ENCODE assay signal across 10 mouse cellular contexts in genomic region chr12:111479917-111480316, GRCm38 (mm10). TPM values are rescaled to one million over a fixed set of nuclear protein-coding genes. Genes with fewer than 3 reads are reported as not detected.
DNase-seq lines count a peak whose midpoint lies in the region; ATAC-seq and TF ChIP-seq lines count a peak whose summit lies in the region.
"Had no signal": no experiment of that assay in that cellular context is flagged by ENCODE, and none has a peak within 500 bp of the region (broad histone marks: within the 10 kb centered on the region; RNA-seq: fewer than 3 reads in every experiment).

No protein-coding gene starts in this region.

- TF ChIP-seq CTCF in testis, adult 2 months (IDR thresholded peaks at IDR 0.05; ENCODE audit: control insufficient read depth, insufficient read depth, insufficient replicate concordance, low read depth, low read length), result peak; percentile 38; the same call in 1 of the 2 replicates

- H3K27me3 ChIP-seq in hindbrain, embryonic 14.5 days (ENCODE audit: control insufficient read depth, insufficient read depth, low read length), result peaks cover 21% of the 10 kb centered on the region
- peaks cover 15% of the 10 kb centered on the region for H3K27me3 ChIP-seq in hindbrain, embryonic 16.5 days (replicated peaks; ENCODE audit: control insufficient read depth, insufficient read depth, low read length)
- no peaks in the 10 kb centered on the region for H3K27me3 ChIP-seq in testis, adult 2 months (ENCODE audit: control insufficient read depth, insufficient read depth, low read length)

- H3K36me3 ChIP-seq in hindbrain, embryonic 14.5 days (replicated peaks; ENCODE audit: control insufficient read depth, insufficient read depth), result no peaks in the 10 kb centered on the region
- no peaks in the 10 kb centered on the region for H3K36me3 ChIP-seq in hindbrain, embryonic 16.5 days (ENCODE audit: control insufficient read depth, insufficient read depth, low read length)
- no peaks in the 10 kb centered on the region for H3K36me3 ChIP-seq in testis, adult 2 months (ENCODE audit: control insufficient read depth, insufficient read depth, low read length)
- H3K36me3 ChIP-seq: embryonic facial prominence, embryonic 13.5 days; neural tube, embryonic 13.5 days had no signal

- no peak for TF ChIP-seq POLR2A in testis, adult 2 months (IDR thresholded peaks at IDR 0.05; ENCODE audit: control insufficient read depth, low read depth, low read length)

- WGBS in hindbrain, embryonic 14.5 days, result 66% methylated on average over 2 of the region's 2 CpGs
- WGBS in hindbrain, embryonic 16.5 days, result 74% methylated on average over 2 of the region's 2 CpGs

- intact Hi-C loops in left cerebral cortex, postnatal 25 days (cut with DNase I), result no loop called here

- H3K4me3 ChIP-seq in hindbrain, embryonic 14.5 days (replicated peaks; ENCODE audit: low read length), result no peak overlapping the region
- no peak overlapping the region for H3K4me3 ChIP-seq in hindbrain, embryonic 16.5 days (ENCODE audit: low read length)
- no peak overlapping the region for H3K4me3 ChIP-seq in testis, adult 2 months (ENCODE audit: control insufficient read depth, low read depth, low read length)
- H3K4me3 ChIP-seq: embryonic facial prominence, embryonic 13.5 days; neural tube, embryonic 13.5 days had no signal

- peak; percentile 43 for DNase-seq in hindbrain, embryonic 14.5 days (ENCODE audit: low spot score)
- no peak for DNase-seq in testis, postnatal 14 days (ENCODE audit: low spot score)
- peak; percentile 69 for DNase-seq in retina, embryonic 14.5 days (ENCODE audit: low spot score)
- no peak for DNase-seq in layer of hippocampus, adult 8-10 months (ENCODE audit: low spot score in 2 of 2)
- no peak for DNase-seq in left cerebral cortex, postnatal 25 days (ENCODE audit: low spot score in 2 of 2)

- no peak for ATAC-seq in hindbrain, embryonic 14.5 days (ENCODE audit: low FRiP score)
- ATAC-seq in hindbrain, embryonic 16.5 days, result no peak
- ATAC-seq in common myeloid progenitor, adult 5-6 weeks (replicated peaks; ENCODE audit: low read depth, poor library complexity, severe bottlenecking), result peak; percentile 72

- no peak overlapping the region for H3K4me2 ChIP-seq in hindbrain, embryonic 14.5 days (replicated peaks)
- H3K4me2 ChIP-seq in hindbrain, embryonic 16.5 days (ENCODE audit: low read length), result no peak overlapping the region
- H3K4me2 ChIP-seq: embryonic facial prominence, embryonic 13.5 days; neural tube, embryonic 13.5 days had no signal

- 0 out of 2 replicates have a peak, but pooled peaks cover 8% of the 10 kb centered on the region for H3K9me3 ChIP-seq in hindbrain, embryonic 14.5 days (ENCODE audit: control insufficient read depth, low read length)
- no peaks in the 10 kb centered on the region for H3K9me3 ChIP-seq in hindbrain, embryonic 16.5 days (ENCODE audit: control insufficient read depth, low read length)
- H3K9me3 ChIP-seq: embryonic facial prominence, embryonic 13.5 days; neural tube, embryonic 13.5 days had no signal

- H3K9ac ChIP-seq in hindbrain, embryonic 14.5 days, result no peak overlapping the region
- no peak overlapping the region for H3K9ac ChIP-seq in hindbrain, embryonic 16.5 days (ENCODE audit: low read depth, low read length)
- H3K9ac ChIP-seq: embryonic facial prominence, embryonic 13.5 days; neural tube, embryonic 13.5 days had no signal

- no peak overlapping the region for H3K27ac ChIP-seq in hindbrain, embryonic 14.5 days
- no peak overlapping the region for H3K27ac ChIP-seq in hindbrain, embryonic 16.5 days (ENCODE audit: low read depth, low read length)
- no peak overlapping the region for H3K27ac ChIP-seq in testis, adult 2 months (ENCODE audit: control insufficient read depth, insufficient read depth, low read depth, low read length)
- H3K27ac ChIP-seq: neural tube, embryonic 13.5 days had no signal

- peaks cover under 1% of the 10 kb centered on the region for H3K4me1 ChIP-seq in hindbrain, embryonic 14.5 days (replicated peaks; ENCODE audit: control insufficient read depth, insufficient read depth, low read length)
- peaks cover under 1% of the 10 kb centered on the region; the same call in 1 of the 2 replicates for H3K4me1 ChIP-seq in hindbrain, embryonic 16.5 days (ENCODE audit: control insufficient read depth, insufficient read depth, low read depth, low read length)
- H3K4me1 ChIP-seq in testis, adult 2 months (ENCODE audit: control insufficient read depth, insufficient read depth, low read length), result peaks cover under 1% of the 10 kb centered on the region

RNA-seq across cellular contexts. Expression of gene Gm266, which starts 5.7 kb away (rescaled TPM):
- polyA plus RNA-seq in hindbrain, embryonic 14.5 days (2014; fragmentation: Nextera tagmentation; extraction: Ambion mirVana), result 2.6 and 3.8 TPM in 2 replicates
- 2.6 and 5.0 TPM in 2 replicates for polyA plus RNA-seq in hindbrain, embryonic 16.5 days (2015; fragmentation: Nextera tagmentation; extraction: Ambion mirVana)
- 1.7 and 1.8 TPM in 2 replicates for polyA plus RNA-seq in testis, adult 2 months (2012; rRNA removed)
- not detected in 2 replicates for total RNA-seq in common myeloid progenitor, adult 5-6 weeks (2017)
- 1 to 10 TPM; 3.6 to 6.6 (median 4.6) TPM for total RNA-seq in layer of hippocampus, adult 8-10 months (2022)
- total RNA-seq in left cerebral cortex, postnatal 25 days (2021), result 1 to 10 TPM; 3.2 to 4.5 TPM

RNA-seq across cellular contexts. Expression of gene Tnfaip2, which starts 37.6 kb away (rescaled TPM):
- 0.42 and 0.79 TPM in 2 replicates for polyA plus RNA-seq in hindbrain, embryonic 14.5 days (2014; fragmentation: Nextera tagmentation; extraction: Ambion mirVana)
- 0.79 and 1.2 TPM in 2 replicates for polyA plus RNA-seq in hindbrain, embryonic 16.5 days (2015; fragmentation: Nextera tagmentation; extraction: Ambion mirVana)
- 77.2 and 89.7 TPM in 2 replicates for polyA plus RNA-seq in testis, adult 2 months (2012; rRNA removed)
- 60.2 and 79.0 TPM in 2 replicates for total RNA-seq in common myeloid progenitor, adult 5-6 weeks (2017)
- total RNA-seq in layer of hippocampus, adult 8-10 months (2022), result 1 to 10 TPM in 3 of 4 experiments, under 1 TPM in 1; 0.85 to 1.8 (median 1.4) TPM
- total RNA-seq in left cerebral cortex, postnatal 25 days (2021), result under 1 TPM; 0.53 to 0.66 TPM

RNA-seq across cellular contexts. Expression of gene Eif5, which starts 57.9 kb away (rescaled TPM):
- 504 and 543 TPM in 2 replicates for polyA plus RNA-seq in hindbrain, embryonic 14.5 days (2014; fragmentation: Nextera tagmentation; extraction: Ambion mirVana)
- 482 and 486 TPM in 2 replicates for polyA plus RNA-seq in hindbrain, embryonic 16.5 days (2015; fragmentation: Nextera tagmentation; extraction: Ambion mirVana)
- polyA plus RNA-seq in testis, adult 2 months (2012; rRNA removed), result 280 and 283 TPM in 2 replicates
- total RNA-seq in common myeloid progenitor, adult 5-6 weeks (2017), result 309 and 347 TPM in 2 replicates
- 100 to 1,000 TPM; 235 to 288 (median 259) TPM for total RNA-seq in layer of hippocampus, adult 8-10 months (2022)
- total RNA-seq in left cerebral cortex, postnatal 25 days (2021), result 100 to 1,000 TPM; 243 to 251 TPM

Comparison
In these comparisons a context has a peak if more than half of its experiments do, and no peak if none do; other contexts are left out.
1. DNase-seq: peak in hindbrain, embryonic 14.5 days (single experiment) and retina, embryonic 14.5 days (single experiment); none in testis, postnatal 14 days (single experiment), layer of hippocampus, adult 8-10 months (0 of 2) and left cerebral cortex, postnatal 25 days (0 of 2).
2. RNA of gene Tnfaip2, which starts 37.6 kb away (total RNA-seq): 60.2 to 79.0 TPM in common myeloid progenitor, adult 5-6 weeks; 0.85 to 1.8 TPM in layer of hippocampus, adult 8-10 months and 0.53 to 0.66 TPM in left cerebral cortex, postnatal 25 days; every median in the first group is over 10 times any median in the second.